Mouse (Mus musculus): ENCODE data around the gene Drosha. TPM values are rescaled to one million over a fixed set of nuclear protein-coding genes. Genes with fewer than 3 reads are reported as not detected.
"Not testable (repeated sequence)": the region's sequence is repeated elsewhere in the genome, so short reads cannot be mapped to it uniquely, and the experiment has no call there.

Gene Drosha
- total RNA-seq (2021) = 10 to 100 TPM; 26.0 to 36.2 TPM
- long read RNA-seq, experiment 1, full-length matches to known transcripts = 4 of 23 reads
- long read RNA-seq, experiment 1, partial matches to known transcripts = 15 of 23 reads
- long read RNA-seq, experiment 1, other reads (novel, unspliced or antisense) = 4 of 23 reads
- long read RNA-seq, experiment 2, full-length matches to known transcripts = 13 of 18 reads
- long read RNA-seq, experiment 2, partial matches to known transcripts = 4 of 18 reads
- long read RNA-seq, experiment 2, other reads (novel, unspliced or antisense) = 1 of 18 reads

DNA sequence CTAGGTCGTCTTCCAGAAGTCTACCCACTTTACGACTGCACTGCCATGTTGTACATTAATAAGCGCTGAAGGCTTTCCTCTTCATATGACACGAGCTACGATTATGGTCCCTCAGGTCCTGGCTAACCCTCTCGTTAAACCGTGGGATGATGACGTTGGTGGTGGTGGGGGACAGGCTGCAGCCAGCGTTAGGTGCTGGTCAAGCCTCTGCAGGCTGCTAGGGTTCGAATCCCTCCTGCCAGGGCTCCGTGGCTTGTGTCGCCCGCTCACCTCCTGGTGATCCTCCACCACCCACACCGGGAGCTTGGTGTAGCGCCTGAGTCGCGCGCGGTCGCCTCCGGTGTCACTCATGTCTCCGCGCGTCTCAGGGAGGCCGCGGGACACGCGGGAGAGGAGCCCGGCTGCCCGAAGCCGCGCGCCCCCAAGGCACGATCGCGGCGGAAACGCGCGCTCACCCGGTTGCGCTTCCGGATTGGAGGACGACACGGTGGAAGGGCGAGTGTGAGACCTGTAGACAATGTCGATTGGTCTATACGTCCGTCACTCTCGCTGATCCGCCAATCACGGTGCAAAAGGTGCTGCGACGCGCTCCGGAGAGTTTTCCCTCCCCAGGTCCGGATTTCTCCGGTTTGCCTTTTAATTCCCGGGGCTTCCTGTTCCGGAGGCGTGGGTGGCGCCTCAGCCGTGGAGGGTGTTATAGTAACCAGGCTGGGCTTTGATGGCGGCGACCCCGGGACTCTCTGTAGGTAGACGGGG, at the start of gene Drosha, which contains the start of gene 6030458C11Rik:
Gene Drosha, plus strand, starts transcription at position 619 of the 756 bp plus-strand sequence.
Gene 6030458C11Rik, minus strand, starts transcription at position 453 of the 756 bp plus-strand sequence.
- DNase-seq = peak; percentile 99

GRCm38 (mm10) chr15:12781296-12781695, 43.3 kb upstream of the Drosha start:
- DNase-seq = no peak

DNA sequence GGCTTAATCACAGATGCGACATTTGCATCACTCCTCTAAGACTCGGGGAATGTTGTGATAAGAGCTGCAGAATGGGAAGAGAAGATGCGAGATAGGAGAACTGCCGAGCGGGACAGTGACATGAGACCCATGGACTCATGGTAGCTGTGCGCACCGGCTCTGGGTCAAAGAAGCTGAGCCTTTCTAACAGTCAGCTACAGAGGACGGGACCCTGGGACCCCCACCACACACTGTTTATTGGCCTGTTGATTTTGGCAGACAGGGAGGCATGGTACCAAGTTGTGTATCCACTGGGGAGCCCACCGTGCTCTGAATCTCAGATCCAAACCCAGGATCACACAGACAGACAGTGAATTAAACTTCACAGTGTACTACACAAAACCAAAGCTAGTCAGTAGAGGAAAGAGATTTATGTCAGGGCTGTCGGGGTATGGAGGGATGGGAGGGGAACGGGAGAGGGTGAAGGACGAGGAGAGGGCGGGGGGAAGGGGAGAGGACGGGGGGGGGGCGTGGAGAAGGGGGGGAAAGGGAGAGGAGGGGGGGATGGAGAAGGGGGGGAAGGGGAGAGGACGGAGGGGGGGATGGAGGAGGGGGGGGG, 42.8 kb upstream of the Drosha start:
- DNase-seq = no peak

DNA sequence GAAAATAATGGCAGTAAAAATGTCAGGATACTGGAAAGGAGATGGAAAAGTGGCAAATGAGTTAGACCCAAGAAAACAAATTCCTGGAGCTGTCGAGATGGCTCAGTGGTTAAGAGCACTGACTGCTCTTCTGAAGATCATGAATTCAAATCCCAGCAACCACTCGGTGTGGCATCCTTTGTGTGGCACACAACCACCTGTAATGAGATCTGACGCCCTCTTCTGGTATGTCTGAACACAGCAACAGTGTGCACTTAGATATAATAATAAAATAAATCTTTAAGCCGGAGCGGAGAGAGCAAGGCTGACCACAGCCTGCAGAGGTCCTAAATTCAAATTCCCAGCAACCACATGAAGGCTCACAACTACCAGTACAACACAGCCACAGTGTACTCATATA, 36.1 kb upstream of the Drosha start:
- DNase-seq = no peak

- DNase-seq = no peak
These were observed 35.2 kb upstream of the Drosha start for GRCm38 (mm10) chr15:12789406-12789867.

DNA sequence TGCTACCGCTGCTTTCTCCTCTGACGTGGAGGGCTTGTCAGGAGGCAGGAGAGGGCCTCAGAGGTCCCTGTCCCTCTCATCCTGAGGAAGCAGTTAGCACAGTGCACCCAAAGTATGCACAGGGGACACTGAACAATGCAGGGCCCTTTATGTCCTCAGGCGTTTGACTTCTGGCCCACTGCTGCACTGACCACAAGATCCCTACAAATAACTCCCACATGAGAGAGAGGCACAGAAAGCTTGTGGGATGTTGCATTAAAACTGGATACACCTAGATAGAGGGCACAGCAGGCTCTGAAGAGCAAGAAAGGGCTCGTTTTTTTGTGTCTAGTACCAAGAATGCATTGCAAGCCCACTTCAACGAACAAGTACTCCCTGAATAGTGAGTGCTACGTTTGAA, 30.3 kb upstream of the Drosha start:
- no peak for DNase-seq

DNA sequence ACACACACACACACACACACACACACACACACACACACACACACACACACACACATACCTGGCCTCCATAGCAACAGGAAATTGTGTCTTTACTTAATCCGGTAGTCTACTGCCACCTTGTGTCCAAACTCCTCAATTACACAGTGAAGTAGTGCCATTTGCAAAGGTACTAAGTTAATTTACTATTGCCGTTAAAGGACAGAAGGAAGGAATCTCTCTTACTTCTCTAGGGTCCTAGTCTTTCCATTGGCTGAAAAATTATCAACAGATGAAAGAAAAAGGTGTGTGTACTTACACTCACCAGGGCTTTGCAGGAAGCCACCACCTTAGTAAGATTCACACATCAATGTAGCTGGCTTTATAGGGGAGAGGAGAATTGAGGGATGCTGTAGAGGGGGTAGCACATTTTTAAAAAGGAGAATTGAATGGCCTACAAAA, 29.1 kb upstream of the Drosha start:
- DNase-seq = peak; percentile 68

DNA sequence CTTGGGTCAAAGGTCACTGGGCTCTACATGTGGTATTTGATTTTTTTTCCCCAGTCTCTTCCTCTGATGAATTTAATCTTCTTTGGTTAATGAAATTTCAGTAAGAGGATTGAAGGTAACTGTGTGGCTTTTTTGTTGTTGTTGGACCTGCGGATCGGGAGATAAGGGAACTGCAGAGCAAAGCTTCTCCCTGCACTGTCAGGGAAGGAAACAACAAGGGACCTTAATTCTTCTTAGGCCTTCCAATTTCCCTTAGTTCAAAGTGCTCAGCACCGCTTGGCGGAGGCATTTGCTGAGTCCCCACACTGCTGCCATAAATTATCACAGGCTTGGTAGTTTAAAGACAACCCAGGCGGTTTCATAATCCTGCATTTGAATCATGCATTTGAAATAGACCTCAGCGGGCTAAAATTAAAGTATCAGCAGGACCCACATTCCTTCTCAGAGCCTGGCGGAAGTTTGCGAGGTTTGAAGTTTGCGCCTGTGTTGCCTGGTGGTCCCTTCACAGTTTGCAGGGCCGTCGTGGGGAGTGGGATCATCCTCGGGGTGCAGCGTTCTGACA, 28.6 kb upstream of the Drosha start:
- DNase-seq = no peak

DNA sequence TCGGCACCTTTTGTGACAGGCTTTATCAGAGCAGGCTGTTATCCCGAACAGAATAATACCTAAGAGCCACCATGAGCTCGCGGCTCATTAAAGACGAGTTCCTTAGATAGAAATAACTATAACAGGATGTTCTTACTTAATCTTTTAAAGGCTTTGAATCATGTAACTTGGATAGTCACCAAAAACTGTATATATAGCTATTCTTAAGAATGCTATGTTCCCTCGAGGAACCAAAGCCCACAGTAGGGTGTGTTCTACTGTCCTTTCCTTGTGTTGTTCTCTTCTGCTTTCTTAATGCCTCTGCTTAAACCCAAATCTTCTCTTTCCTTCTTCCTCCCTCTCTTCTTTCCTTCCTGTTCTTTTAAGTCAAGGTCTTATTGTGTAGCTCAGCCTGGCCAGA, 26.6 kb upstream of the Drosha start:
- no peak for DNase-seq

GRCm38 (mm10) chr15:12800405-12801141, 24.0 kb upstream of the Drosha start:
- no peak for DNase-seq

DNA sequence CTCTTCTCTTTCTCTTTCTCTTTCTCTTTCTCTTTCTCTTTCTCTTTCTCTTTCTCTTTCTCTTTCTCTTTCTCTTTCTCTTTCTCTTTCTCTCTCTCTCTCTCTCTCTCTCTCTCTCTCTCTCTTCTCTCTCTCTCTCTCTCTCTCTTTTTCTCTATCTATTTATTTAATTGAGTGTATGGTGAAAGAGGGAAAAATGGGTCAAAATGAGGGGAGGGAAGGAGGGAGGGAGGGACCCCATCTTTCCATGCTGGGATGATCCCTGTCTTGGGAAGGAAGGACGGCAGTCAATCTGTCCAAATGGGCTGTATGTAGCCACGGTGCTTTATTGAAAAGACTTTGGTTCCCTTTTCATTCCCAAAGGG, 23.5 kb upstream of the Drosha start:
- DNase-seq = not testable (repeated sequence)

GRCm38 (mm10) chr15:12805071-12805470, 19.5 kb upstream of the Drosha start:
- no peak for DNase-seq

- DNase-seq = no peak
These were observed 17.5 kb upstream of the Drosha start for GRCm38 (mm10) chr15:12807088-12807487.

DNA sequence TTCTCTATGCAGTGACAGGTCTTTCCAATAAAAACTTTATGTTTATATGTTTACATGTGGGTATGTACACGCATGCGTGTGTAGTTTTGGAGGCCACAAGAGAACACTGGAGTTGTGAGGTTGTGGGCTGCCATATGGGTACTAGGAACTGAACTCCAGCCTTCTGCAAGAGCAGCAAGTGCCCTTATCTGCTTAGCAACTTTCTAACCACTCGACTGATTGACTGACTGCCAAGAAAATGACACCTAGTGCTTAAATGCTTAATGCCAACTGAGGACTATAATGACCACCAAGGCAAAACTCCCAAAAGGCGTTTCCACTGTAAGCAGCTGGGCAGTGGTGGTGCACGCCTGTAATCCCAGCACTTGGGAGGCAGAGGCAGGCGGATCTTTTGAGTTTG, 15.3 kb upstream of the Drosha start:
- DNase-seq = no peak

DNA sequence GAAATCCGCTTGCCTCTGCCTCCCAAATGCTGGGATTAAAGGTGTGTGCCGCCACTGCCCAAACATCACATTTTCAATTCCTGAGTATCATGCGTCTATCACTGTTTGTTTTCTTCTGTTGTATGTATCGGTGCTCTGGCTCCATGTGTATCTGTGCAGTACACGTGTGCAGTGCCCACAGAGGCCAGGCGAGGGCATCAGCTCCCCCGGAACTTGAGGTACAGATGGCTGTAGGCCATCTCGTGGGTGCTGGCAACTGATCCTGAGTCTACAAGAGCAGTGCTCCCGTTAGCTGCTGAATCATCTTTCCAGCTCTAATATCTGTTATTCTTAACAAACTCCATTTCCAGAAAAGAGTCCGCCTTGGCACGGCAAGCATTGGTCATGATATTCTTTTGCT, 12.0 kb upstream of the Drosha start:
- DNase-seq = no peak

GRCm38 (mm10) chr15:12817592-12817991, 7.0 kb upstream of the Drosha start:
- no peak for DNase-seq

- DNase-seq = no peak
These were observed 1.9 kb upstream of the Drosha start for GRCm38 (mm10) chr15:12822416-12823395.

GRCm38 (mm10) chr15:12823455-12824119, 1.0 kb upstream of the Drosha start:
- DNase-seq = no peak

GRCm38 (mm10) chr15:12824965-12825364, 350 bp downstream of the Drosha start:
- no peak for DNase-seq

GRCm38 (mm10) chr15:12825408-12825807, 793 bp downstream of the Drosha start:
- DNase-seq = no peak

Measured in adrenal gland, postnatal 10 days (tissue).